Mouse (Mus musculus): Measurements from ENCODE around the gene 1700001P01Rik. TPM values are rescaled to one million over a fixed set of nuclear protein-coding genes. Genes with fewer than 3 reads are reported as not detected.

The 1700001P01Rik gene
- total RNA-seq (2023): 1.4 to 2.1 TPM (median 1.7 TPM) in 3 of 4 replicates, not detected in the other

GRCm38 (mm10) chr11:97775808-97776496 lies at the start of gene 1700001P01Rik:
1700001P01Rik (minus strand) TSS chr11:97775918.

GRCm38 (mm10) chr11:97798782-97799145 lies 23.0 kb upstream of the 1700001P01Rik start, which contains the start of gene Lasp1:
Lasp1 (plus strand) TSS chr11:97799000.

GRCm38 (mm10) chr11:97781832-97782563 lies 6.3 kb upstream of the 1700001P01Rik start, which contains the start of gene Rpl23:
Rpl23 (minus strand) TSS chr11:97782437.

GRCm38 (mm10) chr11:97766154-97766881 lies 9.4 kb downstream of the 1700001P01Rik start, which contains the start of gene Cwc25:
Cwc25 (minus strand) TSS chr11:97766556.

GRCm38 (mm10) chr11:97744063-97744717 lies 31.5 kb downstream of the 1700001P01Rik start, which contains the start of gene Pip4k2b:
Pip4k2b (minus strand) TSS chr11:97744704.

Other genes starting within 250 kb of the 1700001P01Rik start
- 0.12 to 0.26 TPM in 2 of 4 replicates, not detected in the others for gene Srcin1, start 199.7 kb downstream of the 1700001P01Rik start, total RNA-seq (2023)
- gene Epop, start 146.2 kb downstream of the 1700001P01Rik start, total RNA-seq (2023): 4.9 to 7.8 TPM (median 6.5 TPM) in 4 replicates
- 167 to 190 TPM (median 180 TPM) in 4 replicates for gene Mllt6, start 112.5 kb downstream of the 1700001P01Rik start, total RNA-seq (2023)
- gene Cisd3, start 90.1 kb downstream of the 1700001P01Rik start, total RNA-seq (2023): 38.5 to 56.3 TPM (median 49.8 TPM) in 4 replicates
- 0.24 to 1.0 TPM (median 0.76 TPM) in 3 of 4 replicates, not detected in the other for gene Pcgf2, start 75.4 kb downstream of the 1700001P01Rik start, total RNA-seq (2023)
- 103 to 111 TPM (median 110 TPM) in 4 replicates for gene Psmb3, start 72.5 kb downstream of the 1700001P01Rik start, total RNA-seq (2023)
- 55.7 to 60.9 TPM (median 58.7 TPM) in 4 replicates for gene Pip4k2b, start 31.2 kb downstream of the 1700001P01Rik start, total RNA-seq (2023)
- gene Cwc25, start 9.4 kb downstream of the 1700001P01Rik start, total RNA-seq (2023): 58.6 to 64.5 TPM (median 61.7 TPM) in 4 replicates
- 1,863 to 2,062 TPM (median 1,983 TPM) in 4 replicates for gene Rpl23, start 6.5 kb upstream of the 1700001P01Rik start, total RNA-seq (2023)
- gene Lasp1, start 23.1 kb upstream of the 1700001P01Rik start, total RNA-seq (2023): 59.8 to 73.8 TPM (median 69.4 TPM) in 4 replicates
- 0.43 to 0.63 TPM in 2 of 4 replicates, not detected in the others for gene B230217C12Rik, start 64.9 kb upstream of the 1700001P01Rik start, total RNA-seq (2023)
- gene Fbxo47, start 108.2 kb upstream of the 1700001P01Rik start, total RNA-seq (2023): 0.85 to 1.9 TPM (median 1.3 TPM) in 4 replicates
- gene Plxdc1, start 210.5 kb upstream of the 1700001P01Rik start, total RNA-seq (2023): 0.66 to 1.3 TPM (median 1.2 TPM) in 4 replicates
- 50.3 to 68.7 TPM (median 59.9 TPM) in 4 replicates for gene Arl5c, start 220.3 kb upstream of the 1700001P01Rik start, total RNA-seq (2023)
- 4.9 to 7.6 TPM (median 5.8 TPM) in 4 replicates for gene Cacnb1, start 247.1 kb upstream of the 1700001P01Rik start, total RNA-seq (2023)

All from B cell, adult 62 days (primary cell).